Mouse (Mus musculus) limb, embryonic 11.5 days (tissue): ENCODE data around the gene Tceanc2. TPM values are rescaled to one million over a fixed set of nuclear protein-coding genes. Genes with fewer than 3 reads are reported as not detected.
A peak's percentile ranks its signal among the peaks of the same experiment; 100 is the strongest.

Source experiments
- ATAC-seq: fragments of 200-750 bp; cut with Nextera tagmentation; 2 replicates; pipeline ENCODE4 v1.8.0; 2017; ENCODE audit warnings: low read depth; ENCODE audit not compliant: insufficient number of reproducible peaks, low FRiP score, low TSS enrichment
- DNase-seq: peaks from one replicate; pipeline ENCODE4 v3.0.0-alpha.2; 2015; ENCODE audit warnings: low spot score
- H3K27ac ChIP-seq: fragments of 300-500 bp; sonication (generic); replicated peaks from 2 replicates; pipeline ENCODE4 v1.5.1; 2014; ENCODE audit warnings: low read depth, mild to moderate bottlenecking, low read length
- H3K27me3 ChIP-seq: fragments of 300-500 bp; sonication (generic); 2 replicates; pipeline ENCODE4 v1.6.1; 2014; ENCODE audit warnings: mild to moderate bottlenecking, low read length, mixed read lengths; ENCODE audit not compliant: control insufficient read depth, insufficient read depth
- H3K36me3 ChIP-seq: fragments of 300-500 bp; sonication (generic); 2 replicates; pipeline ENCODE4 v1.6.1; 2014; ENCODE audit warnings: mild to moderate bottlenecking, low read length, moderate library complexity, mixed read lengths; ENCODE audit not compliant: control insufficient read depth, insufficient read depth
- H3K4me1 ChIP-seq: fragments of 300-500 bp; sonication (generic); 2 replicates; pipeline ENCODE4 v1.6.1; 2014; ENCODE audit warnings: low read length, mixed read lengths; ENCODE audit not compliant: control insufficient read depth, insufficient read depth
- H3K4me2 ChIP-seq: fragments of 300-500 bp; sonication (generic); 2 replicates; pipeline ENCODE4 v1.6.1; 2014; ENCODE audit warnings: low read depth, mild to moderate bottlenecking, moderate library complexity; ENCODE audit not compliant: severe bottlenecking
- H3K4me3 ChIP-seq: fragments of 300-500 bp; sonication (generic); 2 replicates; pipeline ENCODE4 v1.5.1; 2014; ENCODE audit warnings: low read depth, low read length
- H3K9ac ChIP-seq: fragments of 300-500 bp; sonication (generic); 2 replicates; pipeline ENCODE4 v1.6.1; 2014; ENCODE audit warnings: mild to moderate bottlenecking, low read length
- H3K9me3 ChIP-seq: fragments of 300-500 bp; sonication (generic); 2 replicates; pipeline ENCODE4 v1.6.1; 2016; ENCODE audit warnings: low read length; ENCODE audit not compliant: control insufficient read depth
- WGBS: fragments of 180-500 bp; shearing (Covaris S2); extraction: QIAGEN DNeasy Blood & Tissue Kit; methylation state at CpG from one replicate; pipeline ENCODE4 v1.1.7; 2014; 5-methylcytosine and 5-hydroxymethylcytosine counted together
- polyA plus RNA-seq: library from polyadenylated mRNA; unstranded; fragments of >200 nt; fragmentation: Nextera tagmentation; extraction: Ambion mirVana; gene quantifications from 2 replicates; pipeline ENCODE4 v1.2.1, GENCODE M21; 2014

Gene Tceanc2
- polyA plus RNA-seq = 19.1 and 20.3 TPM in 2 replicates

- Histone ChIP-seq H3K4me1 (peaks cover 12% of the 10 kb centered on the region; the same call in 1 of the 2 replicates), H3K9me3 (no peaks in the 10 kb centered on the region), H3K4me2 (peak within 1 kb of the TSS; percentile 66), H3K4me3 (peak within 1 kb of the TSS; percentile 98), H3K36me3 (no peaks in the 10 kb centered on the region), H3K27me3 (no peaks in the 10 kb centered on the region), H3K9ac (peak within 1 kb of the TSS; percentile 89), H3K27ac (peak within 1 kb of the TSS; percentile 85)
- peak; percentile 61 for DNase-seq
- 0% methylated on average over 47 of the region's 47 CpGs for WGBS
- ATAC-seq = peak; percentile 17; the same call in 1 of the 2 replicates
Measured at GRCm38 (mm10) chr4:107178830-107179490, at the start of gene Tceanc2. Tceanc2 (minus strand) TSS chr4:107179116.

- no peak for DNase-seq
- no peaks in the 10 kb centered on the region for H3K9me3 ChIP-seq
- H3K4me1 ChIP-seq = no peaks in the 10 kb centered on the region
- 78% methylated on average over 2 of the region's 2 CpGs for WGBS
- H3K27me3 ChIP-seq = no peaks in the 10 kb centered on the region
- H3K4me3 ChIP-seq = no peak overlapping the region
- no peak overlapping the region for H3K27ac ChIP-seq
- no peak for ATAC-seq
- no peaks in the 10 kb centered on the region for H3K36me3 ChIP-seq
- no peak overlapping the region for H3K9ac ChIP-seq
- no peak overlapping the region for H3K4me2 ChIP-seq
Measured at GRCm38 (mm10) chr4:107226313-107226712, 47.4 kb upstream of the Tceanc2 start.

- no peak for ATAC-seq
Measured at GRCm38 (mm10) chr4:107223225-107224204, 44.6 kb upstream of the Tceanc2 start.

DNA sequence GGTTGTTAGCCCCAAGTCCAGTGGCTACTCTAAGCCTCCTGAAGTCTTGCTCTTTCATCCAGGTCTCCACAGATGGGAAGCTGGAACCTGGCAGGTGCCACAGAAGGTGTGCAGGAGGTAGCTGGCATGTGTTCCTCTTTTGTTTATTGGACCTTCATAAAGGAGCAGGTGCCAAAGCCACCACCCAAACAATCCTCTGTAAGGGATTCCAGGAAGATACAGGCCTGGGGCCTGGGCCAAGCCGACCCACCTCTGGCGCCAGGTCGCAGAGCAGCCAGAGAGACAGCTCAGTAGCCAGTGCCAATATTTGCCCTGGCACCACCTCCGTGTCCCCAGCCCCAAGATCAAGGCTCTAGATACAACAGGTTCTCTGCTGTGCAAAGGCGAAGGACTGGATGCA, 42.6 kb upstream of the Tceanc2 start:
- Histone ChIP-seq H3K27ac (no peak overlapping the region), H3K9me3 (no peaks in the 10 kb centered on the region), H3K4me3 (no peak overlapping the region), H3K4me2 (no peak overlapping the region), H3K27me3 (no peaks in the 10 kb centered on the region), H3K4me1 (no peaks in the 10 kb centered on the region), H3K9ac (no peak overlapping the region), H3K36me3 (no peaks in the 10 kb centered on the region)
- 91% methylated on average over 5 of the region's 5 CpGs for WGBS
- ATAC-seq = no peak
- DNase-seq = no peak

More at GRCm38 (mm10) chr4:107223225-107224204, 44.6 kb upstream of the Tceanc2 start:
- Histone ChIP-seq H3K27ac (no peak overlapping the region), H3K4me2 (no peak overlapping the region), H3K9me3 (no peaks in the 10 kb centered on the region), H3K9ac (no peak overlapping the region), H3K4me1 (no peaks in the 10 kb centered on the region), H3K27me3 (no peaks in the 10 kb centered on the region), H3K4me3 (no peak overlapping the region), H3K36me3 (no peaks in the 10 kb centered on the region)
- DNase-seq = no peak
- WGBS = 81% methylated on average over 11 of the region's 11 CpGs

- DNase-seq (no peak), ATAC-seq (no peak)
- H3K36me3 ChIP-seq = no peaks in the 10 kb centered on the region
- no peak overlapping the region for H3K27ac ChIP-seq
- no peak overlapping the region for H3K4me3 ChIP-seq
- no peaks in the 10 kb centered on the region for H3K9me3 ChIP-seq
- no peaks in the 10 kb centered on the region for H3K4me1 ChIP-seq
- whole genome bisulfite sequencing = 85% methylated on average over 9 of the region's 9 CpGs
- no peak overlapping the region for H3K9ac ChIP-seq
- no peaks in the 10 kb centered on the region for H3K27me3 ChIP-seq
- no peak overlapping the region for H3K4me2 ChIP-seq
Measured at GRCm38 (mm10) chr4:107217574-107217973, 38.7 kb upstream of the Tceanc2 start.

DNA sequence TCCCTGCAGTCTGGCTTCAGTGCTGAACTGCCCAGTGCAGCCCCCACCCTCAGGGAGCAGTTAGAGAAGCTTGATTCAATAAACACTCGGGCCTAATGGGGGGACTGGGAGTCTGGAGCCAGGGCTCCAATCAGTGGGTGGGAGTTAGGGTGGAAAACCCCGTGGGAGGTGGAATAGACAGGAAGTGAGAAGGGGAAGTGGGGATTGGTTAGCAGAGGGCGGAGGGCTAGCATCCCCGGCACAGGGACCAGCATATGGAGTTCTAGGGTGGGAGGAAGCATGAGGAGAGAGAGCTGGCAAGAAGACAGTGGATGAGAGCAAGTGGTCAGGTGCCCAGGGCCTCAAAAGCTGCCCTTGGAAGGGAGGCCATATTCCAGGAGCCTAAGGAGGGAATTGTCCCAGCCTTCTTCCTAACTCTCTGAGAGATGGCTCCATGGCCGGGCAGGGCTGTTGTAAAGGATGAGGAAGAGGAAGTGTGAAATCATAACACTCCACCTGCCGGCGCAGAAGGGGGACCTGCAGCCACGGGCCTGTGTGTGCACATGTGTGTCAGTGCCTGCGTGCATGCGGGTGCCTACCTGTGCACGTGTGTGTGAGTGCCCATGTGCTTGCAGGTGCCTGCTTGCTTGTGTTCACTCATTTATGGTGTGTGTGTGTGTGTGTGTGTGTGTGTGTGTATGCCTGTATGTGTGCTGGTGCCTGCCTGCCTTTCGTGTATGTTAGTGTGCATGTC, 34.5 kb upstream of the Tceanc2 start:
- Histone ChIP-seq H3K4me2 (no peak overlapping the region), H3K4me3 (no peak overlapping the region), H3K36me3 (no peaks in the 10 kb centered on the region; the same call in 1 of the 2 replicates), H3K4me1 (no peaks in the 10 kb centered on the region), H3K27ac (no peak overlapping the region), H3K9me3 (no peaks in the 10 kb centered on the region), H3K27me3 (no peaks in the 10 kb centered on the region), H3K9ac (no peak overlapping the region)
- DNase-seq = no peak
- no peak for ATAC-seq
- 65% methylated on average over 12 of the region's 12 CpGs for WGBS

- H3K4me3 ChIP-seq = no peak overlapping the region
- no peaks in the 10 kb centered on the region for H3K27me3 ChIP-seq
- H3K9me3 ChIP-seq = no peaks in the 10 kb centered on the region
- no peak for ATAC-seq
- no peak overlapping the region for H3K4me2 ChIP-seq
- H3K9ac ChIP-seq = no peak overlapping the region
- H3K36me3 ChIP-seq = no peaks in the 10 kb centered on the region; the same call in 1 of the 2 replicates
- H3K4me1 ChIP-seq = no peaks in the 10 kb centered on the region
- no peak for DNase-seq
- 79% methylated on average over 5 of the region's 5 CpGs for WGBS
- H3K27ac ChIP-seq = no peak overlapping the region
Measured at GRCm38 (mm10) chr4:107211936-107212335, 33.0 kb upstream of the Tceanc2 start.

GRCm38 (mm10) chr4:107211465-107211864, 32.5 kb upstream of the Tceanc2 start:
- Histone ChIP-seq H3K4me2 (no peak overlapping the region), H3K4me1 (no peaks in the 10 kb centered on the region), H3K9me3 (no peaks in the 10 kb centered on the region), H3K27ac (no peak overlapping the region), H3K9ac (no peak overlapping the region), H3K27me3 (no peaks in the 10 kb centered on the region), H3K4me3 (no peak overlapping the region), H3K36me3 (no peaks in the 10 kb centered on the region; the same call in 1 of the 2 replicates)
- WGBS = 87% methylated on average over 4 of the region's 4 CpGs
- DNase-seq (no peak), ATAC-seq (no peak)
